Mouse (Mus musculus) liver (tissue): ENCODE results near the gene Efcab10.
A peak's percentile ranks its signal among the peaks of the same experiment; 100 is the strongest.

Source experiments
- DNase-seq: peaks from one replicate; pipeline ENCODE4 v3.0.0-alpha.2; 2020; ENCODE audit warnings: mixed read lengths

The Efcab10 gene

GRCm38 (mm10) chr12:33394804-33395623, at the start of gene Efcab10:
Gene Efcab10 (plus strand): TSS chr12:33394854.
- no peak for DNase-seq

DNA sequence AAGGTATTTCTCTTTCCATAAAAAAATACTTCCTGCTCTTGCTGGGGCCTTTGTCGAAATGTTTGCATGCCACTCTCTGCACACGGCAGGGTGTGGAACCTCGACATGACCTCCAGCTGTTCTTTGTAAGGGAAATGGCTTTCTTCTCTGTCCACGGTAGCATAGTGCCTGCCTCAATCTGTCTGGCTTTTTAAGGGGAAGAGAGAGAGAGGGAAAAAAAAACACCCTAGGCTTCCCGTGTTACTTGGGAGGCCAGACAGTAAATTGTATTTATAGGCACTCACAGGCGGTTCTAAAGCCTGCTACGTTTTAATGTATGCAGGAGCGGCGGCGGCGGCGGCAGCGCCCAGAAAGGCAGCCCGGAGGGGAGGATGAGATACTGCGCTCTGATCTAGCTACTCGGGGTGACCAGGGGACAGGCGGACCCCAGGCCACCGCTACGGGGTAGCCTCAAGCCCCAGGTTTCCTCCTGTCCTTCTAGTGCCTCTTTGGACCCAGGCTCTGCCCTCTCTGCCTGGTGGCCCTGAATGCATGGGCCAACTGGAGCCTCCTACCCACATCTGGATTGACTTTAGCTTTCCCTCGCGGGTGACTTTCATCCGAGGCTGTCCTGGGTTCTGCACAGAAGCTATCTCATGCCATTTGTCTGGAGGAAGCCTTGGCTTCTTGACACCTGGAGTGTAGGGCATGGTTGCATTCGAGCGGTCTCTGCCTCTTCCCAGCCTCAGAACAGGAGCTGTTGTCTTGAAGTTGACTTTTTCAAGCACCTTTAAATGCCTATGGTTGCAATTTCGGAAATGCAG, 49.5 kb upstream of the Efcab10 start:
- no peak for DNase-seq

DNA sequence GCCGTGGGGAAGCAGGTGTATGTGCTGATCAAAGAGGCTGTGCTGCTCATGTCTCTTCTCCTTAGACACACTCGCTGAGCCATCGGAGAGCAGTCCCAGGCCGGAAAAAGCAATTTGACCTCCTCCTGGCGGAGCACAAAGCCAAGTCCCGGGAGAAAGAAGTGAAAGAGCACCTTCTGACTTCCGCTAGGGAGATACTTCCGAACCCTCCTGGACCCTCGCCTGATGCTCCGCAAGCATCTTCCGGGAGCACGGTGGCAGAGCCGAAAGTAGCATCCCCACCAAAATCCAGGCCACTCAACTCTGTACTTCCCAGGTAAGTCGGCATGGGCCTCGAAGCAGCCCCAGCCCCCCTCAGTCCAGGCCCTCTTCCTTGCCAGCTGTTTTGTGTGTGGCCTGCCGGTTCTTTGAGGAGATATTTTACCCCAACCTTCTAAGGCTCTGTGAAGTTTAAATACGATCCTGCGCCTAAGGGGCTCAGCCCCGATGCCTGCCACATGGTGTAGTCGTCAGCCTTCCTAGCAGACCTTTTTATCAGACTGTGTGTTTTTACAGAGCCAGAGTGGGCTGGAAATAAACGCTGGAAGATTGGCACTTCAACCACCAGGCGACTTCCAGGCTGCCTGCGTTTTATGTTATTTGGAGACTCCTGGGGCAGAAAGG, 48.8 kb upstream of the Efcab10 start:
- DNase-seq, result no peak

- peak; percentile 30 for DNase-seq
Observed at GRCm38 (mm10) chr12:33352671-33353070, 42.0 kb upstream of the Efcab10 start.

- DNase-seq, result no peak
Observed at GRCm38 (mm10) chr12:33358345-33358744, 36.3 kb upstream of the Efcab10 start.

DNA sequence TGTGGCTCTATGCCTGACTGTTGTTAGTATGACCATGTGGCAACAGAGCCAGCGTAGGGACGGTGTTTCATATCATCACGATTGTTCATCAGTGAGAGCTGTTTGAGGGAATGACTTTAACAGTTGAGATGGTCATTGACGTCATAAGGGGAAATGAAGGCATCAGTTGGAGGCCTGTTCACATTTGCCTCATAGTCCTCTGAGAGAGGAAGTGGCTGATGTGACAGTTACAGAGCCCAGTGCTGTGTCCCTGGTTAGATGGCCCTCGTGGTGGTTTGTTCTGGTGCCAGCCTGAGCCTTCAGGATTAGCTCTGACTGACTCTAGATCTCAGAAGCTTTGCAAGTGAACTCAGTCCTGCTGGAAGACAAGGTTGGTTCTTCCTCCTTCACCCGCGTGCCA, 35.4 kb upstream of the Efcab10 start:
- no peak for DNase-seq

- DNase-seq, result no peak
Observed at GRCm38 (mm10) chr12:33359878-33360482, 34.7 kb upstream of the Efcab10 start.

DNA sequence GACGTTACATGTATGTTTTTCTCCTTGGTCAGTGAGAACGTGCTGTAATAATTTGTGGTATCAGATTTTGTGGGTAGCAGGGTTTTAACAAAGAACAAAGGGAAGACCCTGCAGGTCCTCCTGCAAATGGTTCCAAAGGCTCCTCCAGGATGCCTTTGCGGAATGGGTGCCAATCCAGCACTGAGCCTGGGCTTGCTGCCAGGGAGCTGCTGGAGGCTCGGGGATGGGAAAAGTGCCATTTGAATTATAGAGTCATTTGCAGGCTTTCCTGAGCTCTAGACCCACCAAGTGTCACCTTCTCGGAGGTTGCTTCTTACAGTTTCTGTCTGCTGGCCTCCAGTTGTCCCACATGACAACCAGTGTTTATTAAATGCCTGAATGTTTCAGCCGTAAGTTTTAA, 33.9 kb upstream of the Efcab10 start:
- no peak for DNase-seq

DNA sequence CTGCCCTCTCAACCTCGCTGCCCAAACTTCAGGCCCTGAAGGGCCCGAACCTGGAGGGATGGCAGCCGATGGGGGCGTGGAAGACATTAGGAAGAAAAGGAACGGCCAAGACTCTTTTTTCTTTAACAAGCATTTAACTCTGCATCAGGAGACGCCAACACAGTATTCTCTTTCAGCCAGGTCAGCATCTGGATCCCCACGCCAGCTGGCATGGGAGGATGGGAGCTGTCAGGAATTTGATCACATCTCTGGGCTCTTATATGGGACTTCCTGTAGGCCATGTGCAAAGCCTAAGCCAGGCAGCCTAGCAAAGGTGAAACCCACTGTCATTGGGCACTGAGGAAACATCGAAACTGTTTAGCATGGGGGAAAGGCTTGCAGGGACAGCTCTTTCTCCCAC, 30.1 kb upstream of the Efcab10 start:
- no peak for DNase-seq

- DNase-seq, result no peak
Observed at GRCm38 (mm10) chr12:33365133-33365532, 29.5 kb upstream of the Efcab10 start.

GRCm38 (mm10) chr12:33369555-33369954, 25.1 kb upstream of the Efcab10 start:
- peak; percentile 36 for DNase-seq

DNA sequence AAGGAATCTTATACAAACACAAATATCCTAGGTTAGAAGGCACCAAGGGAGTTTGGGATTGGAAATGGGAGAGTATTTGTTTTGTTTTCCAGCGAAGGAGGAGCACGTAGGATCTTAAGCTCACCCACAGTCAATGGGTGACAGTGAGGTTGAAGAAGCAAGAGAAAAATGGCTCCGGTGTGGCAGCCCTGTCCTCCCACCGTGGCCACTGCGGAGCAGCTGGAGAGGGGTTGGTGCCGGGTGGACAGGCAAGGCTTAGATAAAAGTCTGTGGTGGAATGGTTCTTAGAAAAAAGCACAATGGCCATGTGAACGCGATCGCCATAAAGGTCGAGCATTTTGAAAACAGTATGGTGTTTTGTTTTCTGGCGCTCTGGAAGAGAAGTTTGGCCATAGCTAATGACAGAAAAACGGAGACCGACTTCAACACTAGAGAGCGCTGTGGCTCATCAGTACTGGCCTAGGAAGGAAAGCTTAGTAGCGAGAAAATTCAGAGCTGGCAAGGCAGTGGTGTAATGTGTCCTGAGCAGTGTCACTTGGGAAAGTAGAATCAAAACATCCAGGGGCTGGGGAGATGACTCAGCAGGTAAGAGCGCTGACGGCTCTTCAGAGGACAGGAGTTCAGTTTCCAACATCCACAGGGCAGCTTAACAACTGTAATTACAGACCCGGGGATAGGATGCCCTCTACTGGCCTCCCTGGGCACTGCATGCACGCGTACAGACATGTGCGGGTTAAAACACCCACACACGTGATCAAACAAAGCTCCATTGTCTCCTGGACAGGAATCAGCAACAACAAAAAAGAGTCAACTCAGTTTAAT, 14.8 kb upstream of the Efcab10 start:
- peak; percentile 87 for DNase-seq

GRCm38 (mm10) chr12:33388842-33389241, 5.8 kb upstream of the Efcab10 start:
- DNase-seq, result peak; percentile 59

DNA sequence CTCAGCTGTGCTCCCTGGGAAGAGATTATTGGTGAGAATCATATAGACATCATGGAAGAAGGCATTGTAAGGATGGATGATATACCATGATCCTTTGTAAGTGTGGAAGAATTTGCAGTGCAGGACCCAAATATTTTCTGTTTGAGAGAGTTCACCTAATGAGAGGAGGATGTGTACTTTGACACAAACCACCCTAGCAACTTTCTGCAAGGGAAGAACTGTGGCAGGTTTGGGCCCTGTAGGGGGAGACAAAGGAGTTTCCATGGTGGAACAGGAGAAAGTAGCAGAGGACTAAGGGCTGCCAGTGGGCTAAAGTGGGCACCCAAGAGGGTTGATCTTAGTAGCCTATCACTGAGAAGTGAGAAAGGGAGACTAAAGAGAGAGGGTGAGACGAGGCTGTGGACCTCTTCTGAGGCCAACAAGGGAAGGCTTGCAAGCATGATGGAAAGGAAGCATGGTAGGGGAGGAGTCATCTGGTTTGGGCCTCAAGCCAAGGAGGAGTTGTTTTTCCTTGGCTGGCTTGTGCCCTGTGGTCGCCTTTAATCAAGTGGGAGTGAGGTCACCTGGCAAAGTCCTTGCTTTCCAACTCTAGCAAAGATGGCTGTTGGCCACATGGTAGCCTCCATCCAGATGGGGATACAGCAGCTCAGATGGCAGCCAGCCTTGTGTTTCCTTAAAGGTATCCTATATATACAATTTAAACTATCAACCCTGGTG, 3.7 kb upstream of the Efcab10 start:
- no peak for DNase-seq

- DNase-seq, result peak; percentile 30
Observed at GRCm38 (mm10) chr12:33403265-33403693, 8.6 kb downstream of the Efcab10 start.

DNA sequence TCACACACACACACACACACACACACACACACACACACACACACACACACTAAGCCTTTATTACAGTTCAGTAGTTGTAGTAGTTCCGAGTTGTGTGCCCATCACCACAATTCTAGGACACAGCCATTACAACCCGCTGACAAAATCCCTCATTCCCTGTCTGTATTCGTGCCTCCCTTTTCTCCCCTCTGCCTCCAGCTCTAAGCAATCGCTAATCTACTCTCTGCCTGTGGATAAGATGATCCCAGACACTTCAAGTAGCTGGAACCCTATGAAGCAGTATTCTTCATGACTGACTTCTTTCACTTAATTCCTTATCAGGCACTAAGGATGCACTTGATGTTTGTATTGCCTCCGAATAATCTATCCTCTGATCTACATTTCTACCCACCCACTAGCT, 10.3 kb downstream of the Efcab10 start:
- no peak for DNase-seq

GRCm38 (mm10) chr12:33405398-33406026, 10.9 kb downstream of the Efcab10 start:
- DNase-seq, result no peak

DNA sequence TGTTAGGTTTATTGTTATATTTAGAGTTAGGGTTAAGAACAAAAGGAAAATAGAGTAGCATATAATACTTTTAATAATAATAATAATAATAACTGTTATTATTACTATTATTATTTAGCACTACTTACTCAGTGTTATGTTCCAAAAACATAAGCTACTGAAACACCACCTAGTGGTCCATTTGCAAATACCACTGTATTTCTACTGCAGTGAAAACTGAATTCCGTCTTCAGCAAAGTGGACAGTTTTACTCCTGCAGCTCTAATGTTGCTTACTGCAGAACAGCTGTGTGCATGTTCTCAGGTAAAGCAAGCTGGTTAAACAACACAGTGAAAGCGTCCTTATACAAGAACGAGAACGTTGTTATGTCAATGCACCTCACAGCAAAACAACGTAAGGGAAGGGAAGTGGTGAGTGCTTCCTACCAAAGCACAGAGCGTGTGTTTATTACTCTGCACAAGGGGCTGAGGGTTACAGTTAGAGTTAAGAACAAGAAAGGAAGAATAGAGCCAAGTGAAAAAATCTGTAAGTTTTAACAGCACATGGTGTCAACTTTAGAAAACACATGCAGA, 17.0 kb downstream of the Efcab10 start:
- DNase-seq, result no peak

GRCm38 (mm10) chr12:33424329-33424728, 29.7 kb downstream of the Efcab10 start:
- peak; percentile 38 for DNase-seq

DNA sequence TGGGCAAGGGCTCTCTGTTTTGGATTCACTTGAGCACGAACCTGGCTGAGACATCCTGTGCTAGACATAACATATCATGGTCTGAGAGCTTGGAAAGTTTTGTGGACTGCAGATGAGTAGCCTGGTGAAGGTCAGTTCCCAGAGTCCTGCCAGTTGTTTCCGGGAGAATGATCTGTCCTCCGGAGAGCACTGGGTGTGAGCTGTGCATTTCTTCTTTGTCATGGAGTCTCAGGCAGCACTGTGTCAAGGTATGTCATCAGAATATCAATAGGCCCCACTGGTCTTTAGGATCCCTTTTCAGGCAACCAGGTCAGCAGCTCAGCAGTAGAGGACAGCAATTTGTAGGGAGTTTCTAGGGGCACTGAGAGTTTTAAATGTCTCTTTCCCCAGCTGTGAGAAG, 32.6 kb downstream of the Efcab10 start:
- no peak for DNase-seq

- no peak for DNase-seq
Observed at GRCm38 (mm10) chr12:33427726-33428125, 33.1 kb downstream of the Efcab10 start.
